Mouse (Mus musculus): ENCODE results near the gene Pyroxd2. TPM values are rescaled to one million over a fixed set of nuclear protein-coding genes. Genes with fewer than 3 reads are reported as not detected.
A peak's percentile ranks its signal among the peaks of the same experiment; 100 is the strongest.

Pyroxd2 gene
- polyA plus RNA-seq, 1 experiment = 5.3 TPM

- TF ChIP-seq CTCF (IDR thresholded peaks at IDR 0.05; ENCODE audit: extremely low read depth, insufficient read depth, insufficient read length, insufficient replicate concordance) = no peak
- TF ChIP-seq POLR2A (IDR thresholded peaks at IDR 0.05; ENCODE audit: low read depth, low read length) = no peak
- 91% methylated on average over 8 of the region's 8 CpGs for WGBS
- H3K36me3 ChIP-seq (ENCODE audit: control insufficient read depth, insufficient read depth, low read length) = peaks cover 29% of the 10 kb centered on the region
These were observed 14.8 kb upstream of the Pyroxd2 start for GRCm38 (mm10) chr19:42767361-42767760.

GRCm38 (mm10) chr19:42764398-42764797 lies 11.8 kb upstream of the Pyroxd2 start:
- H3K4me1 ChIP-seq (ENCODE audit: control insufficient read depth, insufficient read depth, insufficient read length) = no peaks in the 10 kb centered on the region
- H3K36me3 ChIP-seq (ENCODE audit: control insufficient read depth, insufficient read depth, low read length) = peaks cover 31% of the 10 kb centered on the region
- WGBS = 96% methylated on average over 10 of the region's 10 CpGs
- no peaks in the 10 kb centered on the region for H3K27me3 ChIP-seq (ENCODE audit: control insufficient read depth, insufficient read depth, low read length)
- TF ChIP-seq CTCF (IDR thresholded peaks at IDR 0.05; ENCODE audit: extremely low read depth, insufficient read depth, insufficient read length, insufficient replicate concordance) (no peak), POLR2A (IDR thresholded peaks at IDR 0.05; ENCODE audit: low read depth, low read length) (no peak)
- DNase-seq (ENCODE audit: low read depth in 1 of 2, low spot score in 2 of 2) = no peak
- H3K27ac ChIP-seq (ENCODE audit: insufficient read depth, low read length) = no peak overlapping the region
- no peak overlapping the region for H3K4me3 ChIP-seq (ENCODE audit: extremely low read depth, insufficient read depth, insufficient read length)

More at GRCm38 (mm10) chr19:42767361-42767760, 14.8 kb upstream of the Pyroxd2 start:
- Histone ChIP-seq H3K4me3 (ENCODE audit: extremely low read depth, insufficient read depth, insufficient read length) (no peak overlapping the region), H3K27me3 (ENCODE audit: control insufficient read depth, insufficient read depth, low read length) (no peaks in the 10 kb centered on the region), H3K4me1 (ENCODE audit: control insufficient read depth, insufficient read depth, insufficient read length) (no peaks in the 10 kb centered on the region), H3K27ac (ENCODE audit: insufficient read depth, low read length) (no peak overlapping the region)
- DNase-seq (ENCODE audit: low read depth in 1 of 2, low spot score in 2 of 2) = no peak

GRCm38 (mm10) chr19:42756671-42757070 lies 4.1 kb upstream of the Pyroxd2 start:
- H3K4me1 ChIP-seq (ENCODE audit: control insufficient read depth, insufficient read depth, insufficient read length) = peaks cover 4% of the 10 kb centered on the region
- DNase-seq (ENCODE audit: low read depth in 1 of 2, low spot score in 2 of 2) = no peak
- H3K27ac ChIP-seq (ENCODE audit: insufficient read depth, low read length) = no peak overlapping the region
- WGBS = 55% methylated on average over 6 of the region's 6 CpGs
- TF ChIP-seq POLR2A (IDR thresholded peaks at IDR 0.05; ENCODE audit: low read depth, low read length) (no peak), CTCF (IDR thresholded peaks at IDR 0.05; ENCODE audit: extremely low read depth, insufficient read depth, insufficient read length, insufficient replicate concordance) (no peak)
- H3K4me3 ChIP-seq (ENCODE audit: extremely low read depth, insufficient read depth, insufficient read length) = no peak overlapping the region
- H3K27me3 ChIP-seq (ENCODE audit: control insufficient read depth, insufficient read depth, low read length) = no peaks in the 10 kb centered on the region
- H3K36me3 ChIP-seq (ENCODE audit: control insufficient read depth, insufficient read depth, low read length) = peaks cover 12% of the 10 kb centered on the region

GRCm38 (mm10) chr19:42755148-42755870 lies 2.7 kb upstream of the Pyroxd2 start:
- H3K4me3 ChIP-seq (ENCODE audit: extremely low read depth, insufficient read depth, insufficient read length) = no peak overlapping the region
- no peak for DNase-seq (ENCODE audit: low read depth in 1 of 2, low spot score in 2 of 2)
- 62% methylated on average over 15 of the region's 15 CpGs for WGBS
- H3K27me3 ChIP-seq (ENCODE audit: control insufficient read depth, insufficient read depth, low read length) = no peaks in the 10 kb centered on the region
- peaks cover 4% of the 10 kb centered on the region for H3K4me1 ChIP-seq (ENCODE audit: control insufficient read depth, insufficient read depth, insufficient read length)
- peaks cover 5% of the 10 kb centered on the region; the same call in 1 of the 2 replicates for H3K36me3 ChIP-seq (ENCODE audit: control insufficient read depth, insufficient read depth, low read length)
- no peak for TF ChIP-seq CTCF (IDR thresholded peaks at IDR 0.05; ENCODE audit: extremely low read depth, insufficient read depth, insufficient read length, insufficient replicate concordance)
- TF ChIP-seq POLR2A (IDR thresholded peaks at IDR 0.05; ENCODE audit: low read depth, low read length) = no peak
- H3K27ac ChIP-seq (ENCODE audit: insufficient read depth, low read length) = no peak overlapping the region

GRCm38 (mm10) chr19:42753141-42753917 lies 754 bp upstream of the Pyroxd2 start:
- no peaks in the 10 kb centered on the region for H3K27me3 ChIP-seq (ENCODE audit: control insufficient read depth, insufficient read depth, low read length)
- DNase-seq (ENCODE audit: low read depth in 1 of 2, low spot score in 2 of 2) = no peak
- no peak overlapping the region for H3K4me3 ChIP-seq (ENCODE audit: extremely low read depth, insufficient read depth, insufficient read length)
- H3K4me1 ChIP-seq (ENCODE audit: control insufficient read depth, insufficient read depth, insufficient read length) = peaks cover 4% of the 10 kb centered on the region
- no peak for TF ChIP-seq POLR2A (IDR thresholded peaks at IDR 0.05; ENCODE audit: low read depth, low read length)
- H3K27ac ChIP-seq (ENCODE audit: insufficient read depth, low read length) = peak overlapping the region; percentile 30; the same call in 1 of the 2 replicates
- H3K36me3 ChIP-seq (ENCODE audit: control insufficient read depth, insufficient read depth, low read length) = no peaks in the 10 kb centered on the region
- 17% methylated on average over 10 of the region's 11 CpGs for WGBS

- H3K27me3 ChIP-seq (ENCODE audit: control insufficient read depth, insufficient read depth, low read length) = no peaks in the 10 kb centered on the region
- 91% methylated on average over 11 of the region's 11 CpGs for WGBS
These were observed 2.4 kb downstream of the Pyroxd2 start for GRCm38 (mm10) chr19:42750196-42750595.

More at GRCm38 (mm10) chr19:42750196-42750595, 2.4 kb downstream of the Pyroxd2 start:
- DNase-seq (ENCODE audit: low read depth in 1 of 2, low spot score in 2 of 2) = no peak
- peaks cover 4% of the 10 kb centered on the region; the same call in 1 of the 2 replicates for H3K4me1 ChIP-seq (ENCODE audit: control insufficient read depth, insufficient read depth, insufficient read length)
- TF ChIP-seq POLR2A (IDR thresholded peaks at IDR 0.05; ENCODE audit: low read depth, low read length) (no peak), CTCF (IDR thresholded peaks at IDR 0.05; ENCODE audit: extremely low read depth, insufficient read depth, insufficient read length, insufficient replicate concordance) (no peak)
- no peaks in the 10 kb centered on the region for H3K36me3 ChIP-seq (ENCODE audit: control insufficient read depth, insufficient read depth, low read length)
- H3K4me3 ChIP-seq (ENCODE audit: extremely low read depth, insufficient read depth, insufficient read length) = no peak overlapping the region
- no peak overlapping the region for H3K27ac ChIP-seq (ENCODE audit: insufficient read depth, low read length)

Data from spleen, adult 2 months (tissue).